Mouse (Mus musculus) heart, embryonic 10.5 days (tissue): ENCODE measurements around the gene Ywhab. TPM values are rescaled to one million over a fixed set of nuclear protein-coding genes. Genes with fewer than 3 reads are reported as not detected.

ENCODE experiments used
- DNase-seq: peaks from one replicate; pipeline ENCODE4 v3.0.0-alpha.2; 2017; ENCODE audit warnings: low spot score
- H3K27ac ChIP-seq: fragments of 300-500 bp; sonication (generic); 2 replicates; pipeline ENCODE4 v1.5.1; 2016; ENCODE audit warnings: mild to moderate bottlenecking
- H3K27me3 ChIP-seq: fragments of 300-500 bp; sonication (generic); 2 replicates; pipeline ENCODE4 v1.6.1; 2016; ENCODE audit warnings: mild to moderate bottlenecking; ENCODE audit not compliant: poor library complexity, insufficient read depth, severe bottlenecking
- H3K36me3 ChIP-seq: fragments of 300-500 bp; sonication (generic); 2 replicates; pipeline ENCODE4 v1.6.1; 2016; ENCODE audit warnings: mild to moderate bottlenecking, moderate library complexity
- H3K4me1 ChIP-seq: fragments of 300-500 bp; sonication (generic); 2 replicates; pipeline ENCODE4 v1.6.1; 2016; ENCODE audit warnings: mild to moderate bottlenecking
- H3K4me3 ChIP-seq: fragments of 300-500 bp; sonication (generic); 2 replicates; pipeline ENCODE4 v1.5.1; 2016; ENCODE audit warnings: mild to moderate bottlenecking, moderate library complexity
- H3K9me3 ChIP-seq: fragments of 300-500 bp; sonication (generic); 2 replicates; pipeline ENCODE4 v1.6.1; 2016; ENCODE audit warnings: mild to moderate bottlenecking, moderate library complexity
- WGBS: fragments of 180-500 bp; shearing (Covaris S2); methylation state at CpG from one replicate; pipeline ENCODE4 v1.1.7; 2016; 5-methylcytosine and 5-hydroxymethylcytosine counted together
- polyA plus RNA-seq: library from polyadenylated mRNA; unstranded; fragments of >200 nt; fragmentation: Nextera tagmentation; extraction: Ambion mirVana; gene quantifications from 2 replicates; pipeline ENCODE4 v1.2.1, GENCODE M21; 2016

The Ywhab gene
- 274 and 296 TPM in 2 replicates for polyA plus RNA-seq

DNA sequence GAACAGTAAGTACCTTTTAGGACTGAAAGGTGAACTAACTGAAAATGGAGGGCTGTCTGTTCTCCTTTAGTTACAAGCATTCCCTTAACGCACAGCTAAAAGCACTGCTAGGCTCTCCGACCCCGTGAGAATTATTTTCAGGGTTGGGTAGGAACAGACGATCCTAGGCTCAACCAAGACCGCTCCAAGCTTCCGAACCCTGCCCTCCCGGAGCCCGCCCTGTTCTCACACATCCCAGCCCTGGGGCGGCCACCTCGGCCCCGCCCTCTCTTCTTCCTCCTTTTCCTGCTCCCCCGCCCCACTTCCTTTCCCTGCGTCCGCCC lies at the start of gene Ywhab:
Gene Ywhab, plus strand, starts transcription at position 307 of the 323 bp plus-strand sequence.
- peak within 1 kb of the TSS; percentile 98 for H3K4me3 ChIP-seq
- H3K36me3 ChIP-seq = peaks cover 11% of the 10 kb centered on the region
- H3K27ac ChIP-seq = peak within 1 kb of the TSS; percentile 98
- 1% methylated on average over 13 of the region's 14 CpGs for WGBS
- no peaks in the 10 kb centered on the region for H3K9me3 ChIP-seq
- no peak for DNase-seq
- peaks cover 27% of the 10 kb centered on the region for H3K4me1 ChIP-seq
- no peaks in the 10 kb centered on the region for H3K27me3 ChIP-seq

DNA sequence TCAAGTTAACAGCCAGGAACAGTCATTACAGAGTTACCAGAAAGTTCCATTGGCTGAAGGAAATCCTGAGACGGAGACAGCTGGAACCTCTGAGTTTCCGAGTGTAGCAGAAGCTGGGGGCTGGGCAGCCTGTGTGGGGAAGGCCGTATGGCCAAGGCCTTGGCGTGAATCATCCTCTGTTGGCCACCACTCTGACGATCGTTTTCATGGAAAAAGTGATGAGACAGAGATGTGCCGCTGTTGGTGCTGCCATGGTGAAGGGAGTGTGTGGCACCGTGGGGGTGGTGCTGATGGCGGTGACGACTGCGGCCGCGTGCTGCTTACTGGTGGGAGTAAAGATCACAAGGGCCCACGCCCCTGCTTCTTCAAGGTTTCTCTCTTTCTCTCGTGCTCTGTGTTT lies 48.5 kb upstream of the Ywhab start:
- 64% methylated on average over 15 of the region's 15 CpGs for WGBS
- Histone ChIP-seq H3K27me3 (peaks cover 14% of the 10 kb centered on the region; the same call in 1 of the 2 replicates), H3K4me1 (0 out of 2 replicates have a peak, but pooled peaks cover 7% of the 10 kb centered on the region), H3K27ac (no peak overlapping the region), H3K9me3 (no peaks in the 10 kb centered on the region), H3K36me3 (no peaks in the 10 kb centered on the region), H3K4me3 (no peak overlapping the region)
- DNase-seq = no peak

DNA sequence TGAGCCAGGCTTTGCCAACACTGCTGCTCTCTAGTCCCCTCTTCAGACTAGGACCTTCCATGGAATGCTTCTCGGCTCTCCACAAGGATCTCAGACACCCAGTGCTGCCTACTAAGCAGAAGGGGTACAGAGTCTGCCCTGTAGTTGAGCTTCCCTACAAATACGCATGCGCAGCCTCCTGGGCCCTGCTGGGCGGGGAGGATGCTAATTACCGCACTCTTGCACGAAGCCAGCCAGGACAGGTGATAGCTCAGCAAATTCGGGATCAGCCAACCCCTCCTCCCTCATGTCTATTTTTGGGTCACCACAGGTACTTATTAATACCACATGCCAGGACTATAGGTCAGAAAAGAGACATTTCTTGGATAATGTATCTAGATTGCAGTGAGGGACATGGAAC lies 46.8 kb upstream of the Ywhab start:
- 67% methylated on average over 7 of the region's 7 CpGs for WGBS
- H3K4me1 ChIP-seq = 0 out of 2 replicates have a peak, but pooled peaks cover 7% of the 10 kb centered on the region
- H3K36me3 ChIP-seq = no peaks in the 10 kb centered on the region
- H3K9me3 ChIP-seq = no peaks in the 10 kb centered on the region
- peaks cover 14% of the 10 kb centered on the region for H3K27me3 ChIP-seq
- DNase-seq = no peak
- no peak overlapping the region for H3K27ac ChIP-seq
- no peak overlapping the region for H3K4me3 ChIP-seq

DNA sequence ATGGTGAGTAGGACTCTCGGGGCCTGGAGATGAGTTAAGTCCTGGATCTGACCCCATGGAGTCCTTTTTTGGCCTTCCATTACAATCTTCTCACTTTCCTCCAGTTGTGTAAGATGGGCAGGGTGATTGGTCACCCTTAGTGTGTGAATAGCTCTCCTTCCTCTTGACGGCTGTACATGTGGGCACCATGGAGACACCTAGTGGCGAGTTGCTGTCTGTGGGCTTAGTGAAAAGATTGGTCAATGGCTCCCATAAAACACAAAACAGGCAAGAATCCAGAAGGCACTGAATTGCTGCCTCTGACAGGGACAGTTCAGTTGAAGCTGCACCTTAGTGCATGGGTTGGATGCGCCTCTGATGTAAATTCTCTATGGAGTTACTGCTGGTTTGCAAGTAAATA lies 43.0 kb upstream of the Ywhab start:
- no peak for DNase-seq
- H3K4me1 ChIP-seq = no peaks in the 10 kb centered on the region
- peaks cover 14% of the 10 kb centered on the region for H3K27me3 ChIP-seq
- H3K9me3 ChIP-seq = no peaks in the 10 kb centered on the region
- H3K27ac ChIP-seq = no peak overlapping the region
- WGBS = 17% methylated on average over 4 of the region's 4 CpGs
- H3K36me3 ChIP-seq = no peaks in the 10 kb centered on the region
- H3K4me3 ChIP-seq = no peak overlapping the region

DNA sequence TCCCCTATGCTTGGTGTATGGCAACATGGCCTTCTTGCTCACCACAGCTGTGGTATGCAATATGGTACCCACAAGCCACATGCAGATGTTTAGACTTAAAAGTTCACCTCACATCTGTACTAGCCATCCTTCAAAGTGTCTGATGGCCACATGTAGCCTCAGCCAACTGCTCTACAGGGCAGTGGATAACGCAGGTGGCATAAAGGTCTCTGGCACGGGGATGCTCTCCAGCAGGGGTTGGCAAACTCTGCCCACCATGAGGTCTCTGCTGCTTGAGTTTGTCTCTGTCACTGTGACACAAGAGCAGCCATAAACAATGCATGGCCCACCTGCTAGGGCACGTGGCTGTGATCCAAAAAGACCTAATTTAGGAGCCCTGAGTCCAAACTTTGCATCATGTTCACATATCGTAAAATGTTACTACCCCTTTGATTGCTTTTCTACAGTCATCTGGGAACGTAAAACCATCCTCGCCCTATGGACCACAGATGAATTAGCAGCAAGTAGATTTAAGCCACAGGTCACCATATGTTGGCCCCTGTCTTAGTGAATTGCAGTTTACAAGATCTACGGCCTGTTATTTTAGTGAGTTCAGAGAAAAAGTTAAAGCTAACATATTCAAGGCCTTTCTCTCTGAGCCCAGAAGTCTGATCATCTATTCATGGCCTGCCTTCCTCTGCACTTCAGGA lies 41.0 kb upstream of the Ywhab start:
- H3K4me1 ChIP-seq = no peaks in the 10 kb centered on the region
- H3K27me3 ChIP-seq = peaks cover 10% of the 10 kb centered on the region; the same call in 1 of the 2 replicates
- no peak overlapping the region for H3K4me3 ChIP-seq
- WGBS = 79% methylated on average over 7 of the region's 7 CpGs
- H3K27ac ChIP-seq = no peak overlapping the region
- peak; percentile 66 for DNase-seq
- H3K9me3 ChIP-seq = no peaks in the 10 kb centered on the region
- H3K36me3 ChIP-seq = no peaks in the 10 kb centered on the region

GRCm38 (mm10) chr2:163964606-163965560 lies 29.9 kb upstream of the Ywhab start:
- Histone ChIP-seq H3K4me3 (no peak overlapping the region), H3K4me1 (no peaks in the 10 kb centered on the region), H3K9me3 (no peaks in the 10 kb centered on the region), H3K27ac (no peak overlapping the region), H3K36me3 (no peaks in the 10 kb centered on the region), H3K27me3 (peaks cover 21% of the 10 kb centered on the region; the same call in 1 of the 2 replicates)
- DNase-seq = no peak
- 65% methylated on average over 19 of the region's 19 CpGs for WGBS

GRCm38 (mm10) chr2:163965706-163966105 lies 29.1 kb upstream of the Ywhab start:
- WGBS = 75% methylated on average over 7 of the region's 7 CpGs

GRCm38 (mm10) chr2:163968581-163968980 lies 26.2 kb upstream of the Ywhab start:
- no peaks in the 10 kb centered on the region for H3K4me1 ChIP-seq
- no peak overlapping the region for H3K27ac ChIP-seq
- H3K9me3 ChIP-seq = no peaks in the 10 kb centered on the region
- no peak overlapping the region for H3K4me3 ChIP-seq
- WGBS = 10% methylated on average over 5 of the region's 5 CpGs
- H3K36me3 ChIP-seq = no peaks in the 10 kb centered on the region
- DNase-seq = no peak
- H3K27me3 ChIP-seq = peaks cover 21% of the 10 kb centered on the region; the same call in 1 of the 2 replicates

More at GRCm38 (mm10) chr2:163965706-163966105, 29.1 kb upstream of the Ywhab start:
- H3K27ac ChIP-seq = no peak overlapping the region
- H3K9me3 ChIP-seq = no peaks in the 10 kb centered on the region
- no peaks in the 10 kb centered on the region for H3K4me1 ChIP-seq
- no peak for DNase-seq
- no peaks in the 10 kb centered on the region for H3K36me3 ChIP-seq
- H3K4me3 ChIP-seq = no peak overlapping the region
- H3K27me3 ChIP-seq = peaks cover 21% of the 10 kb centered on the region; the same call in 1 of the 2 replicates

GRCm38 (mm10) chr2:163970326-163970725 lies 24.4 kb upstream of the Ywhab start:
- no peaks in the 10 kb centered on the region for H3K4me1 ChIP-seq
- DNase-seq = no peak
- H3K9me3 ChIP-seq = no peaks in the 10 kb centered on the region
- peaks cover 21% of the 10 kb centered on the region; the same call in 1 of the 2 replicates for H3K27me3 ChIP-seq
- 52% methylated on average over 3 of the region's 3 CpGs for WGBS
- H3K36me3 ChIP-seq = no peaks in the 10 kb centered on the region
- no peak overlapping the region for H3K4me3 ChIP-seq
- H3K27ac ChIP-seq = no peak overlapping the region

DNA sequence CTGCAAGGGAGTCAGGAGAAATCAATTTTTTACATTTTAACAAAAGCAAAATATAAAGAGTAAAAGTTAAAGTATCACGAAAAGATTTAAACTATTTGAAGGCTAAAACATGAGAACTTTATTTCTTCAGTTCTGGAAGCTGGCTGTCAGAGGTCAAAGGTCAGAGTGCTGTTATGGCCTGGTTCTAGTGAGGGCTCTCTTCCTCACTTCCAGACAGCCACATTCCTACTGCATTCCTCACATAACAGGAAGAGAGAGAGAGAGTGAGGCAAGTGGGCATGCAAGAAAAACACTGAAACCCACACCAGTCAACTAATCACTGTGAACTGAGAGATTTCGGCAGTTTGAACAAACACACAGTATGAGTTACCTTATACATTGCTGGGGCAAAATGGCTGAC lies 20.7 kb upstream of the Ywhab start:
- H3K9me3 ChIP-seq = 0 out of 2 replicates have a peak, but pooled peaks cover 3% of the 10 kb centered on the region
- H3K27ac ChIP-seq = no peak overlapping the region
- H3K36me3 ChIP-seq = no peaks in the 10 kb centered on the region
- 74% methylated on average over 2 of the region's 2 CpGs for WGBS
- DNase-seq = no peak
- 0 out of 2 replicates have a peak, but pooled peaks cover 4% of the 10 kb centered on the region for H3K27me3 ChIP-seq
- H3K4me1 ChIP-seq = no peaks in the 10 kb centered on the region
- no peak overlapping the region for H3K4me3 ChIP-seq

DNA sequence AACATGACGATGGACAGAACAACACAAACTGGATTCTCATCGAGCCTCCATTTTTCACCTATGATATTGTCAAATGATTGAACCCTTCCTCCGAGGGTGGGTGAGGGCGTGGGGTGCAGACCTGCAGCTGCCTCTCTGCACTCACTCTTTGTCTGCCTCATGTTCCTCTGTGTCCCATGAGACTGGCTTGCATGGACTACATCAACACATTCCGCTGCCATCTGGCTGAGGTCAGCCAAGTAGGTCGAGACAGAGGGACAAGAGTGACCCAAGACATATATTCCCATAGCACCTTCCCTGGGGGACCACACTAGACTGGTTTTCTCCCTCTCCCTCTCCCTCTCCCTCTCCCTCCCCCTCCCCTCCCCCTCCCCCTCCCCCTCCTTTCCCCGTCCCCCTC lies 18.3 kb upstream of the Ywhab start:
- H3K4me3 ChIP-seq = no peak overlapping the region
- no peaks in the 10 kb centered on the region for H3K4me1 ChIP-seq
- no peak overlapping the region for H3K27ac ChIP-seq
- no peaks in the 10 kb centered on the region for H3K27me3 ChIP-seq
- DNase-seq = no peak
- no peaks in the 10 kb centered on the region for H3K36me3 ChIP-seq
- 0 out of 2 replicates have a peak, but pooled peaks cover 3% of the 10 kb centered on the region for H3K9me3 ChIP-seq
- WGBS = 85% methylated on average over 6 of the region's 7 CpGs

- H3K36me3 ChIP-seq = no peaks in the 10 kb centered on the region
- no peak overlapping the region for H3K27ac ChIP-seq
- DNase-seq = no peak
- no peak overlapping the region for H3K4me3 ChIP-seq
- WGBS = 53% methylated on average over 8 of the region's 8 CpGs
- 0 out of 2 replicates have a peak, but pooled peaks cover 4% of the 10 kb centered on the region for H3K4me1 ChIP-seq
- no peaks in the 10 kb centered on the region for H3K9me3 ChIP-seq
- H3K27me3 ChIP-seq = no peaks in the 10 kb centered on the region
These were observed 7.5 kb upstream of the Ywhab start for GRCm38 (mm10) chr2:163987233-163987632.

GRCm38 (mm10) chr2:163992871-163993270 lies 1.9 kb upstream of the Ywhab start:
- Histone ChIP-seq H3K27ac (no peak overlapping the region), H3K36me3 (peaks cover 3% of the 10 kb centered on the region), H3K9me3 (no peaks in the 10 kb centered on the region), H3K4me3 (no peak overlapping the region), H3K4me1 (peaks cover 27% of the 10 kb centered on the region), H3K27me3 (no peaks in the 10 kb centered on the region)
- no peak for DNase-seq
- WGBS = 92% methylated on average over 2 of the region's 2 CpGs
